Mouse (Mus musculus) hindbrain, embryonic 14.5 days (tissue): ENCODE results near the gene Speer4e. TPM values are rescaled to one million over a fixed set of nuclear protein-coding genes. Genes with fewer than 3 reads are reported as not detected.
"Not testable (repeated sequence)": the region's sequence is repeated elsewhere in the genome, so short reads cannot be mapped to it uniquely, and the experiment has no call there.

ENCODE experiments used
- ATAC-seq: fragments of 200-750 bp; cut with Nextera tagmentation; 2 replicates; pipeline ENCODE4 v1.8.0; 2017; ENCODE audit warnings: moderate number of reproducible peaks, mild to moderate bottlenecking, moderate TSS enrichment, moderate library complexity; ENCODE audit not compliant: low FRiP score
- DNase-seq: peaks from one replicate; pipeline ENCODE4 v3.0.0-alpha.2; 2015; ENCODE audit warnings: low spot score
- H3K27ac ChIP-seq: fragments of 300-500 bp; sonication (generic); 2 replicates; pipeline ENCODE4 v1.5.1; 2014; ENCODE audit warnings: mild to moderate bottlenecking, moderate library complexity
- H3K27me3 ChIP-seq: fragments of 300-500 bp; sonication (generic); 2 replicates; pipeline ENCODE4 v1.6.1; 2014; ENCODE audit warnings: mild to moderate bottlenecking, low read length, mixed read lengths; ENCODE audit not compliant: control insufficient read depth, insufficient read depth
- H3K36me3 ChIP-seq: fragments of 300-500 bp; sonication (generic); replicated peaks from 2 replicates; pipeline ENCODE4 v1.6.1; 2014; ENCODE audit not compliant: control insufficient read depth, insufficient read depth
- H3K4me1 ChIP-seq: fragments of 300-500 bp; sonication (generic); replicated peaks from 2 replicates; pipeline ENCODE4 v1.6.1; 2014; ENCODE audit warnings: antibody characterized with exemption, low read length, mixed read lengths; ENCODE audit not compliant: control insufficient read depth, insufficient read depth
- H3K4me2 ChIP-seq: fragments of 300-500 bp; sonication (generic); replicated peaks from 2 replicates; pipeline ENCODE4 v1.6.1; 2014; ENCODE audit warnings: mild to moderate bottlenecking, moderate library complexity
- H3K4me3 ChIP-seq: fragments of 300-500 bp; sonication (generic); replicated peaks from 2 replicates; pipeline ENCODE4 v1.5.1; 2014; ENCODE audit warnings: mild to moderate bottlenecking, low read length
- H3K9ac ChIP-seq: fragments of 300-500 bp; sonication (generic); 2 replicates; pipeline ENCODE4 v1.6.1; 2014
- H3K9me3 ChIP-seq: fragments of 300-500 bp; sonication (generic); 2 replicates; pipeline ENCODE4 v1.6.1; 2016; ENCODE audit warnings: low read length; ENCODE audit not compliant: control insufficient read depth
- WGBS: fragments of 180-500 bp; shearing (Covaris S2); extraction: QIAGEN DNeasy Blood & Tissue Kit; methylation state at CpG from one replicate; pipeline ENCODE4 v1.1.7; 2014; 5-methylcytosine and 5-hydroxymethylcytosine counted together
- polyA plus RNA-seq: library from polyadenylated mRNA; unstranded; fragments of >200 nt; fragmentation: Nextera tagmentation; extraction: Ambion mirVana; gene quantifications from 2 replicates; pipeline ENCODE4 v1.2.1, GENCODE M21; 2014

Speer4e gene
- polyA plus RNA-seq, 1 experiment from 2014 or later, result not detected

DNA sequence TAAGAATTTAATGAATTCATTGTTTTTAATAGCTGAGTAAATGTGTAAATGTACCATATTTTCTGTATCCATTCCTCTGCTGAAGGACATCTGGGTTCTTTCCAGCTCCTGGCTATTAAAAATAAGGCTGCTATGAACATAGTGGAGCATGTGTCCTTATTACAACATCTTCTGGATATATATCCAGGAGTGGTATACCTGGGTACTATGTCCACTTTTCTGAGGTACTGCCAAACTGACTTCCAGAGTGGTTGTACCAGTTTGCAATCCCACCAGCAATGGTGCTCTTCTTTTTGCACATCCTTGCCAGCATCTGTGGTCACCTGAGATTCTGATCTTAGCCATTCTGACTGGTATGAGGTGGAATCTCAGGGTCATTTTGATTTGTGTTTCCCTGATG is 15.4 kb upstream of the Speer4e start:
- not testable (repeated sequence) for DNase-seq, H3K4me2 ChIP-seq, ATAC-seq, H3K27ac ChIP-seq, H3K4me3 ChIP-seq, H3K27me3 ChIP-seq, H3K9ac ChIP-seq, H3K4me1 ChIP-seq, H3K36me3 ChIP-seq
- H3K9me3 ChIP-seq, result peaks cover 43% of the 10 kb centered on the region

DNA sequence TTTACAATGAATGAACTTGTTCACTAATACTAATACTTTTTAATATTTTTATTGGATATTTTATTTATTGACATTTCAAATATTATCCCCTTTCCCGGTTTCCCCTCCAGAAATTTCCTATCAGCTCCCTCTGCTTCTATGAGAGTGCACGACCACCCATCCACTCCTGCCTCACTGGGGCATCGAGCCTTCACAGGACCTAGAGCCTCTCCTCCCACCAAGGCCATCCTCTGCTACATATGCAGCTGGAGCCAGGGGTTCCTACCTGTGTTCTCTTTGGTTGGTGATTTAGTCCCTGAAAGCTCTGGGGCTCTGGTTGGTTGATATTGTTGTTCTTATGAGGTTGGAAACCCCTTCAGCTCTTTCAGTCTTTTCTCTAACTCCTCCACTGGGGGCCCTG is 14.5 kb upstream of the Speer4e start:
- H3K27me3 ChIP-seq, H3K4me2 ChIP-seq, H3K27ac ChIP-seq, H3K9ac ChIP-seq, ATAC-seq, DNase-seq, H3K4me3 ChIP-seq, H3K36me3 ChIP-seq, H3K4me1 ChIP-seq: not testable (repeated sequence)
- peaks cover 45% of the 10 kb centered on the region for H3K9me3 ChIP-seq
- 71% methylated on average over 3 of the region's 3 CpGs for WGBS

DNA sequence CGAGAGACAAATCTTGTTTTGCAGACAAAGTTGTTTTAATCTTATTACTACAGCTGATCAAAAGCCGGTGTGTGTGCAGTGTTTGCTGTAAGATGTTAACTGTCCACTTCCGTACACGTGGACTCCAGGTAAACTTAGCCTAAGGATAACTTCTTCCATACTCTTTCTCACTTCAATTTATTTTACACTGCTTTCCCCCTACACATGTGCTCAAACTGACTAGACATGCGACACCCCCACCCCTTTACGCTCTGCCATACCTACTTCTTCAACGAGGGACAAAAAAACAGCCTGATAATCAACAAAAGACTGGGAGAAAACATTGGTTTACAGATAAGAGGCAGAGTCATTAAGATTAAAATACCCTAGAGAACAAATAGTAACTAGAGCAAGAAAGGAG is 13.6 kb upstream of the Speer4e start:
- H3K4me2 ChIP-seq, H3K4me1 ChIP-seq, H3K27me3 ChIP-seq, H3K4me3 ChIP-seq, H3K27ac ChIP-seq, DNase-seq, H3K9ac ChIP-seq, H3K36me3 ChIP-seq: not testable (repeated sequence)
- 70% methylated on average over 7 of the region's 7 CpGs for WGBS
- peak; percentile 64; the same call in 1 of the 2 replicates for ATAC-seq
- H3K9me3 ChIP-seq, result peaks cover 46% of the 10 kb centered on the region

DNA sequence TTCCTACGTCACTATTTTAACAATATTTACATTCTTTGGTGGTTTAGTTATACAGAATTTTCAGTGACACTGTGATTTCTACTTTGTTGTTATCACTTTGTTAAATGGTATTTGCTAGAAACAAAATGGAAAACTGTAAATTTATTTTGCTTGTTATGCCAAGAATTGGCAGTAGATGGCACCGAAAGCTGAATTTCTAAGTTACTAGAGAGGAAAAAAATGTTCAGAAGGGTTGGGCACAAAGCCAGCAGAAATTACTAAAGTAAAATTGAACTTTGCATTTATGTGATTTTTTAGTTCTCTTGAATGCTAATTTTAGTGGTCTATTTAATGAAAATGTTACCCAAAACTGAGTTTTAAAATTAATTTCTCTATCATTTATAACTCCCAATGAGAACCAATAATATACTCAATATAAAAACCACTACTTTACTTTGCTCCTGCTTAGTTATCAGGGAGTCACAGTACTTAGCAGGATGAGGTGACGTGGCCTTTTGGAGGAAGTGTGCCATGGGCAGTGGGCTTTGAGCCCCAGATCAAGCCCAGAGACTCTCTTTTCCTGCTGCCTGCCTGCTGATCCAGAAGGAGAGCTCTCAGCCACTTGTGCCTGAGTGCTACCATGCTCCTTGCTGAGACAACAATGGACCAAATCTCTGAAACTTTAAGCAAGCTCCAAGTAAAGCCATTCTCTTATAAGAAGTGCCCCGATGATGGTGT is 9.4 kb upstream of the Speer4e start:
- H3K9ac ChIP-seq, H3K4me3 ChIP-seq, H3K4me2 ChIP-seq, H3K4me1 ChIP-seq, H3K27ac ChIP-seq, ATAC-seq, H3K27me3 ChIP-seq, H3K36me3 ChIP-seq, DNase-seq: not testable (repeated sequence)
- H3K9me3 ChIP-seq, result peaks cover 18% of the 10 kb centered on the region
- WGBS, result 64% methylated on average over 4 of the region's 4 CpGs

DNA sequence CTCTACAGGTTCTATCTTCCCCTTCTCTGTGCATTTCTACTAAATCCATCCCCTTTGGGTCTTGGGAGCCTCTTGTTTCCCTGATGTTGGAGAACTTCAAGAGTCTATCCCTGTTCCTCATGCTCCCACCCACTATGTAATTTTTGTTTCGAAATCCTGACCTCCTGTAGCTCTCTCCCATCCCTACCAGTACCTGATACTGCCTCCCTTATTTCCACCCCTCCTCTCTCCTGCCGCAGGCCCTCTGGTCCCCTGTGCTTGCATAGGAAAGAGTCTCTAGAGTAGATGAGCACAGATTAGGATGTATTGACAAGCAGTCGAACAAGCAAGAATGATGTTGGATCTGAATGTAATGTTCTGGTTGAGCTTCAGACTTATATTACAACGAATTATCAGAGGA is 7.3 kb upstream of the Speer4e start:
- H3K27ac ChIP-seq, H3K4me2 ChIP-seq, H3K27me3 ChIP-seq, H3K4me1 ChIP-seq, H3K4me3 ChIP-seq, H3K36me3 ChIP-seq, H3K9me3 ChIP-seq, ATAC-seq, H3K9ac ChIP-seq, DNase-seq: not testable (repeated sequence)
- 70% methylated on average over 4 of the region's 4 CpGs for WGBS

DNA sequence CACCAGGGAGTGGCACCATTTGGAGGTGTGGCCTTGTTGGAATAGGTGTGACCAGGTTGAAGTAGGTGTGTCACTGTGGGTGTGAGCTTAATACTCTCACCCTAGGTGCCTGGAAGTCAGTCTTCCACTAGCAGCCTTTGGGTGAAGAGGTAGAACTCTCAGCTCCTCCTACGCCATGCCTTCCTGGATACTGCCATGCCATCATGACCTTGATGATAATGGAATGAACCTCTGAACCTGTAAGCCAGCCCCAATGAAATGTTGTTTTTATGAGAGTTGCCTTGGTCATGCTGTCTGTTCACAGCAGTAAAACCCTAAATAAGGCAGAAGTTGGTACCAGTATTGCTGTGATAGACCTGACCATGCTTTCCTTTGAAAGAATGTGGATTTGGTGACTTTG is 2.8 kb upstream of the Speer4e start:
- not testable (repeated sequence) for ATAC-seq, H3K27ac ChIP-seq, H3K4me1 ChIP-seq, H3K36me3 ChIP-seq, H3K27me3 ChIP-seq, H3K4me3 ChIP-seq, H3K9me3 ChIP-seq, DNase-seq, H3K9ac ChIP-seq, H3K4me2 ChIP-seq
- WGBS, result 90% methylated on average over 1 of the region's 1 CpGs

DNA sequence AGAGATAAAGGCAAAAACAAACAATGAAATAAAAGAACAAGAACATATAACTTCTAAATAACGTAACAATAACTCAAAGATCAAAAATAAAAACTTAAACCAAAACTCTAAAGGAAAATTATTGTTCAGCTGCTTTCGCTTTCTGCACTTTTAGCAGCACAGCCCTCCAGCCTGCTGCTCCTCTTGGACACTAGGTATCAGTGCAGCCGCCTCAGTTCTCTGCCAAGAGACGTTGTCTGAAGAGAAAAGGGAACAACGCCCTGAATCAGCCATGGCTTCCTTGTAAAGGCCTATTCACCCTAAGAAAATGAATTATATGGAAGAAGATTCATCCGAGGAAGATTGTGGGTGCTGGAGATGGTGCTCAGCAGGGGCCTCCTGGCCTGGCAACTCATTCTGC is 4.5 kb downstream of the Speer4e start:
- 82% methylated on average over 5 of the region's 6 CpGs for WGBS
- H3K4me3 ChIP-seq, H3K36me3 ChIP-seq, H3K4me1 ChIP-seq, H3K27ac ChIP-seq, H3K4me2 ChIP-seq, DNase-seq, H3K9me3 ChIP-seq, H3K9ac ChIP-seq, ATAC-seq, H3K27me3 ChIP-seq: not testable (repeated sequence)

DNA sequence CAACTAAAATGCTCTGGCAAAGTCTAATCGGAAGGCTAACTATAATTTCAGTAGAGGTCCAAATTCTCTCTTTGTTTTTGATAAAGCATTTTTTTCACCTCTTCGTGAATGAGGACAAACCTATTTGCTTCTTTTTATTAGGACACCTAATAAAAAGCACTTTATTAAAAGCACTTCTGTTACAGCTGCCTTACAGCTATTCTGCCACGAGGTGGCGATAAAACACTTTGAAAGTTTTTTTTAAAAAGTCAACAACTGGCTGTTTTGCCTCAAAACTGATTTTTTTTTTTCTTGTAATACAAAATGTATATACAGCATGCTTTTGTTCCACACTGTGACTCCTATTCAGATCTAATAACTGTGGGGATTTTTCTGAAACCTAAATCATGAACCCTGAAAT is 11.2 kb downstream of the Speer4e start:
- not testable (repeated sequence) for H3K4me3 ChIP-seq, H3K27me3 ChIP-seq, H3K9me3 ChIP-seq, H3K4me2 ChIP-seq, H3K9ac ChIP-seq, H3K36me3 ChIP-seq, H3K4me1 ChIP-seq, ATAC-seq, H3K27ac ChIP-seq
- DNase-seq, result peak; percentile 25
- 34% methylated on average over 4 of the region's 4 CpGs for WGBS

DNA sequence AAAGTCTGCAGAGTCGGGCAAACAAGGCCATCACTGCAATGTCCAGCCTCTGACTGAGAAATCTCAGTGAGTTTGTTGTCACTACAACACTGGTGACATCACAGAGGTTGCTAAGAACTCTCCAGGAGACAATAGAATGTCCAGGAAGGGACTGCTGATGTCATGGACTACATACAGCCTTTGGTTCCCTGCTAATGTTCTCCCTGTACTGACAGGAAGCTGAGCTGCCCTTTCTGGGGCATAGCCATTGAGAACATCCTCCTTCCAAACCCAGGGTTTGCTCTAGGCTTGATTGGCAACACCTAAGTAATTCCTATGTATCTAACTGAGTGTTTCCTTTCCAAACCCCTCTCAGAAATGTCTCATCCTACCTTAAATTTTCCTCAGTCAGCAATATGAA is 23.4 kb downstream of the Speer4e start, which contains the start of gene Gm9758:
Gene Gm9758 (minus strand): TSS at position 101 of the 400 bp plus-strand sequence.
- not testable (repeated sequence) for H3K9me3 ChIP-seq, H3K27me3 ChIP-seq, H3K9ac ChIP-seq, H3K27ac ChIP-seq, H3K4me1 ChIP-seq, H3K4me2 ChIP-seq, DNase-seq, H3K36me3 ChIP-seq, ATAC-seq, H3K4me3 ChIP-seq
- WGBS, result 76% methylated on average over 1 of the region's 1 CpGs

DNA sequence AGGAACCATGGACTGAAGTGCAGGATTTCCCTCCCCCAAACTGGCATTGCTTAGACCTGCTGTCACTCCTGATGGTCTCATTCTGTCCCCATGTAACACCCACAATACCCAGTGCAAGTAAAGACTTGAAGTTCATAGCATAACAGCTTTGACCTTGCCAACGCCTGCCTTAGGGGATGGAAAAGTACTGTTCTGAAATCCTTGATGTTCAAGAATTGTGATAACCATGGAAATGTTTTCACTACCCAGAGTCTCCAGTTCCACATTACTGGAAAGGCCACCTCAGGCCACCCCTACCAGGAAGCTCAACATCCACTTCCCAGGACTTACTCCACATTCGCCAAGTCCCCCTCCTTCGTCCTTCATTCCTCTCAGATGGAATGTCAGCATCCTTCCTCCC is 23.9 kb downstream of the Speer4e start:
- not testable (repeated sequence) for H3K36me3 ChIP-seq, H3K4me3 ChIP-seq, H3K27me3 ChIP-seq, DNase-seq, H3K9me3 ChIP-seq, H3K4me1 ChIP-seq, ATAC-seq, H3K27ac ChIP-seq, H3K4me2 ChIP-seq, H3K9ac ChIP-seq
- 81% methylated on average over 2 of the region's 3 CpGs for WGBS
